Mouse (Mus musculus): ENCODE data around the gene Tfam. TPM values are rescaled to one million over a fixed set of nuclear protein-coding genes. Genes with fewer than 3 reads are reported as not detected.

Tfam gene
- total and polyA plus RNA-seq, 2 experiments from 2014 or later: 13.1 to 41.9 TPM

GRCm38 (mm10) chr10:71249086-71249880, 11.2 kb upstream of the Tfam start:
- H3K9me3 ChIP-seq (replicated peaks; ENCODE audit: control insufficient read depth, low read length): no peaks in the 10 kb centered on the region
- 0 out of 2 replicates have a peak, but pooled peaks cover 1% of the 10 kb centered on the region for H3K36me3 ChIP-seq (replicated peaks; ENCODE audit: control insufficient read depth, insufficient read depth, low read length)
- no peak for DNase-seq (ENCODE audit: low spot score)
- TF ChIP-seq CTCF (IDR thresholded peaks at IDR 0.05; ENCODE audit: low read depth) (no peak), EP300 (IDR thresholded peaks at IDR 0.05; ENCODE audit: low read depth) (no peak)
- no peak overlapping the region for H3K4me3 ChIP-seq (ENCODE audit: low read depth, low read length)
- no peaks in the 10 kb centered on the region for H3K4me1 ChIP-seq (ENCODE audit: control insufficient read depth, insufficient read depth)
- no peak overlapping the region for H3K9ac ChIP-seq (replicated peaks; ENCODE audit: low read depth, low read length)
- H3K27ac ChIP-seq (ENCODE audit: low read depth): 0 out of 2 replicates have a peak overlapping the region, but pooled peaks have one; percentile 7
- ATAC-seq (ENCODE audit: insufficient read depth, low read depth): no peak
- H3K27me3 ChIP-seq (ENCODE audit: control insufficient read depth, insufficient read depth, low read length): no peaks in the 10 kb centered on the region
- WGBS: 48% methylated on average over 10 of the region's 10 CpGs
- no peak overlapping the region for H3K4me2 ChIP-seq (ENCODE audit: low read depth, low read length)

DNA sequence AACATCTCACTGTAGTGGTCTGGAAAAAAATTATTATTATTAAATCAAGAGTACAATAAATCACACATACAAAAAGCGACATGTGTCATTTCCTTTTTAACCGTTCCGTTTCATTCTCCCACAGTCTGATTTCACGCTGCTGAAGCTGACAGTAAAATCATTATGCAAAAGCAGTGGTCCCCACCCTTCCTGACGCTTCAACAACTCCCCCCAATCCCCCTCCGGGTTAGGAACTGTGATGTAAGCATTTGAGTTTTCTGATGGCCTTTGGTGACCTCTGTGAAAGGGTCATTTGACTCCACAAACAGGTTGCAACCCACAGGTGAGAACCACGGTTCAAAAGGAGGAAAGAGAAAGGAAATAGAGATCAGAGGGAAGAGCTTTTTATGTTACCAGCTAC, 8.9 kb upstream of the Tfam start:
- no peaks in the 10 kb centered on the region for H3K9me3 ChIP-seq (replicated peaks; ENCODE audit: control insufficient read depth, low read length)
- H3K9ac ChIP-seq (replicated peaks; ENCODE audit: low read depth, low read length): no peak overlapping the region
- no peaks in the 10 kb centered on the region for H3K36me3 ChIP-seq (replicated peaks; ENCODE audit: control insufficient read depth, insufficient read depth, low read length)
- 49% methylated on average over 7 of the region's 7 CpGs for WGBS
- DNase-seq (ENCODE audit: low spot score) (no peak), ATAC-seq (ENCODE audit: insufficient read depth, low read depth) (no peak)
- H3K4me2 ChIP-seq (ENCODE audit: low read depth, low read length): no peak overlapping the region
- H3K4me1 ChIP-seq (ENCODE audit: control insufficient read depth, insufficient read depth): no peaks in the 10 kb centered on the region
- TF ChIP-seq CTCF (IDR thresholded peaks at IDR 0.05; ENCODE audit: low read depth) (no peak), EP300 (IDR thresholded peaks at IDR 0.05; ENCODE audit: low read depth) (no peak)
- no peak overlapping the region for H3K4me3 ChIP-seq (ENCODE audit: low read depth, low read length)
- H3K27me3 ChIP-seq (ENCODE audit: control insufficient read depth, insufficient read depth, low read length): no peaks in the 10 kb centered on the region
- no peak overlapping the region for H3K27ac ChIP-seq (ENCODE audit: low read depth)

GRCm38 (mm10) chr10:71239479-71240120, 1.5 kb upstream of the Tfam start:
- H3K9ac ChIP-seq (replicated peaks; ENCODE audit: low read depth, low read length): no peak overlapping the region
- no peak for DNase-seq (ENCODE audit: low spot score)
- no peaks in the 10 kb centered on the region for H3K9me3 ChIP-seq (replicated peaks; ENCODE audit: control insufficient read depth, low read length)
- H3K4me1 ChIP-seq (ENCODE audit: control insufficient read depth, insufficient read depth): peaks cover 15% of the 10 kb centered on the region
- H3K4me2 ChIP-seq (ENCODE audit: low read depth, low read length): peak overlapping the region; percentile 25; the same call in 1 of the 2 replicates
- H3K27ac ChIP-seq (ENCODE audit: low read depth): no peak overlapping the region
- H3K27me3 ChIP-seq (ENCODE audit: control insufficient read depth, insufficient read depth, low read length): no peaks in the 10 kb centered on the region
- peak overlapping the region; percentile 22; the same call in 1 of the 2 replicates for H3K4me3 ChIP-seq (ENCODE audit: low read depth, low read length)
- H3K36me3 ChIP-seq (replicated peaks; ENCODE audit: control insufficient read depth, insufficient read depth, low read length): peaks cover 13% of the 10 kb centered on the region
- ATAC-seq (ENCODE audit: insufficient read depth, low read depth): no peak
- 50% methylated on average over 6 of the region's 6 CpGs for WGBS
- TF ChIP-seq CTCF (IDR thresholded peaks at IDR 0.05; ENCODE audit: low read depth): no peak

DNA sequence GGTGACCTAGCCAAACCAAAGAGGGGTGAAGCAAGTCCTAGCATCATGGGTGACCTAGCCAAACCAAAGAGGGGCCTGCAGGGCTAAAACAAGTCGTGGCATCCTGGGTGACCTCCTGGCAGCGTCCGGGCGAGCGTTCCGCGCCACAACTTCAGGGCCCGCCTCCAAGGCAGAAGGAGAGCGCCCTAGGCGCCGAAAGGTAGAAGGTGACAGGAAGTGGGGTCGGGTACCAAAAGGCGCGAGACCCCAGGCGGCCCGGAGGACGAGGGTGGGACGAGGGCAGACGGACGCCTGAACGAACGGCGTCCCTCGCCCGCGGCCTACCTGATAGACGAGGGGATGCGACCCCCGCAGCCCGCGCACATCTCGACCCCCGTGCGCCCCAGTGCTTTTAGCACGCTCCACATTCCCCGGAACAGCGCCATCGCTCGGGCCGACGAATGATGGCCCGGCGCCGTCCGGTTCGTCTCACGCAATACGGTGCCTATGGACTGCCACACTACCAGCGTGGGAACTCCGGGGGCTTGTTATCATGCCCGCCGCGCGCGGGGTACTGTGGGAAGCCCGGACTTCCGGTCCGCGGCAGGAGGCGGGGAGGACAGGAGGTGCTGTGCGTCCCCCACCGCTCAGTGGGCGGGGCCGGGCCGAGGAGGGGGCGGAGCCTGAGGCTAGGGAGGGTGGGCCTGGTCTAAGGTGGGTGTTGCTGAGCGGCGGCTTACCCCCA, 402 bp downstream of the Tfam start:
- 0% methylated on average over 63 of the region's 68 CpGs for WGBS

DNA sequence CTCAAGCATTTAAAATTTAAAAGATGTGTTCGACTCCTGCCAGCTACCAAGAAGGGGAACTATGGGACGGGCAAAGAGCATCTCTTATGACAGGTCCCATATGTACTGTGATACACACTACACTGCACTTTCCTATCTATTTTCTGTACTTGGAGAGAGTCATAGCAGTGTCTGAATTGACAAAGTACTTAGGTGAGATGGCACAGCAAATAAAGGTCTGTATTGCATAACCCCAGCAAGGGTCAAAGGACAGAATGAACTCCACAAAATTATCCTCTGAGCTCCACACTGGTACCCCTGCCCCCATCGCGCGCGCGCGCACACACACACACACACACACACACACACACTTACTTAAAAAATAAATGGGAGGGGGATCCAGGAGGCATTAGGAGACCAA, 4.0 kb downstream of the Tfam start:
- H3K4me3 ChIP-seq (ENCODE audit: low read depth, low read length): no peak overlapping the region
- no peak overlapping the region for H3K27ac ChIP-seq (ENCODE audit: low read depth)
- peaks cover 10% of the 10 kb centered on the region for H3K4me1 ChIP-seq (ENCODE audit: control insufficient read depth, insufficient read depth)
- no peaks in the 10 kb centered on the region for H3K27me3 ChIP-seq (ENCODE audit: control insufficient read depth, insufficient read depth, low read length)
- 95% methylated on average over 8 of the region's 8 CpGs for WGBS
- DNase-seq (ENCODE audit: low spot score): no peak
- no peak for ATAC-seq (ENCODE audit: insufficient read depth, low read depth)
- no peak overlapping the region for H3K4me2 ChIP-seq (ENCODE audit: low read depth, low read length)
- H3K36me3 ChIP-seq (replicated peaks; ENCODE audit: control insufficient read depth, insufficient read depth, low read length): peaks cover 60% of the 10 kb centered on the region
- no peaks in the 10 kb centered on the region for H3K9me3 ChIP-seq (replicated peaks; ENCODE audit: control insufficient read depth, low read length)
- no peak overlapping the region for H3K9ac ChIP-seq (replicated peaks; ENCODE audit: low read depth, low read length)
- TF ChIP-seq EP300 (IDR thresholded peaks at IDR 0.05; ENCODE audit: low read depth): no peak
- no peak for TF ChIP-seq CTCF (IDR thresholded peaks at IDR 0.05; ENCODE audit: low read depth)

More for the DNA sequence above, 402 bp downstream of the Tfam start:
- H3K9me3 ChIP-seq (replicated peaks; ENCODE audit: control insufficient read depth, low read length): no peaks in the 10 kb centered on the region
- H3K27ac ChIP-seq (ENCODE audit: low read depth): peak overlapping the region; percentile 78
- H3K27me3 ChIP-seq (ENCODE audit: control insufficient read depth, insufficient read depth, low read length): no peaks in the 10 kb centered on the region
- H3K36me3 ChIP-seq (replicated peaks; ENCODE audit: control insufficient read depth, insufficient read depth, low read length): peaks cover 30% of the 10 kb centered on the region
- H3K4me1 ChIP-seq (ENCODE audit: control insufficient read depth, insufficient read depth): peaks cover 15% of the 10 kb centered on the region
- peak; percentile 87 for DNase-seq (ENCODE audit: low spot score)
- TF ChIP-seq CTCF (IDR thresholded peaks at IDR 0.05; ENCODE audit: low read depth): peak; percentile 14; the same call in 1 of the 2 replicates
- peak; percentile 61 for TF ChIP-seq EP300 (IDR thresholded peaks at IDR 0.05; ENCODE audit: low read depth)
- H3K4me2 ChIP-seq (ENCODE audit: low read depth, low read length): peak overlapping the region; percentile 92
- H3K4me3 ChIP-seq (ENCODE audit: low read depth, low read length): peak overlapping the region; percentile 88
- H3K9ac ChIP-seq (replicated peaks; ENCODE audit: low read depth, low read length): peak overlapping the region; percentile 85
- ATAC-seq (ENCODE audit: insufficient read depth, low read depth): peak; percentile 100
